Mouse (Mus musculus): Measurements from ENCODE around the gene 1110017D15Rik. TPM values are rescaled to one million over a fixed set of nuclear protein-coding genes. Genes with fewer than 3 reads are reported as not detected.

1110017D15Rik gene
- polyA plus RNA-seq (2012; rRNA removed): 0.15 and 0.16 TPM in 2 replicates

DNA sequence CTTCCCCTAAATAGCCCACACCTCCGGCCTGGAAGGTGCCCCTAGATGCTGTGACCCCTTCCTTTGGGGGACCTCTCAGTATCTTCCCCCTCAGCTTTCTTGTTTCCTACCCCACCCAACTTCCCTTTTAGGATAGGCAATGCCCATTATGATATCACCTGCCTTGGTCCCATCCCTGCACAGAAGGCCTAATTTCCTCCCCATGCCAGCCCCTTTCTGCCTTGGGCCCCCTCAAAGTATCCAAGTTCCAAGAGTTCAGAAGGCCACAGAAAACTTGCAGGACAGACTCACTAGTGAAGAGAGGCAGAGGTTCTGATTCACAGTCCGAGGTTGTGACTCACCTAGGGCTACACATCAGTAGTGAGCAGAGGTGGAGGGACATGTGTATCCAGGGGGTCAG lies at the start of gene 1110017D15Rik:
Gene 1110017D15Rik, minus strand, starts transcription at position 101 of the 400 bp plus-strand sequence.
- H3K4me1 ChIP-seq (ENCODE audit: control insufficient read depth, insufficient read depth, insufficient read length): no peaks in the 10 kb centered on the region
- no peak within 1 kb of the TSS for H3K4me3 ChIP-seq (ENCODE audit: extremely low read depth, insufficient read depth, insufficient read length)
- no peak within 1 kb of the TSS for H3K27ac ChIP-seq (ENCODE audit: insufficient read depth, low read length)
- TF ChIP-seq POLR2A (IDR thresholded peaks at IDR 0.05; ENCODE audit: low read depth, low read length) (no peak), CTCF (IDR thresholded peaks at IDR 0.05; ENCODE audit: extremely low read depth, insufficient read depth, insufficient read length, insufficient replicate concordance) (no peak)
- H3K27me3 ChIP-seq (ENCODE audit: control insufficient read depth, insufficient read depth, low read length): no peaks in the 10 kb centered on the region
- 88% methylated on average over 2 of the region's 2 CpGs for WGBS
- DNase-seq (ENCODE audit: low read depth in 1 of 2, low spot score in 2 of 2): no peak
- H3K36me3 ChIP-seq (ENCODE audit: control insufficient read depth, insufficient read depth, low read length): peaks cover 2% of the 10 kb centered on the region; the same call in 1 of the 2 replicates

DNA sequence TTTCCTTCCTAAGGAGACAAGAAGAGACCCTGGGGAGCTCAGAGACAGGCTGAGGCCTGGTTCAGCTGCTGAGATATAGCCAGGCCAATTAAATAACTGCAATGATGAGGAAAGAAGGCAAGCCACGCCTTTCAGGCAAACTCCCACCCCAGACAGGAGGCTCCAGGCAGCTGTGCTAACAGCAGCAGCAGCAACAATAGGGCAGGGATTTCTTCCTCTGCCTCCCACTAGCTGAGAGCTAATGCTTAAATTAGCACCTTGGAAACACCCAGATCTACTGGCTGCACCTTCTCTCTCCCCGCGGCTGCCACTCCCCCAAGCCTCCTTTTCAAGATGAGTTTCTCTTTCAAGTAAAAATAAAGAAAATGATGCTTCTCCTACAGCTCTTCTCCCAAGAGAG lies 49.0 kb upstream of the 1110017D15Rik start:
- Histone ChIP-seq H3K27me3 (ENCODE audit: control insufficient read depth, insufficient read depth, low read length) (no peaks in the 10 kb centered on the region), H3K4me3 (ENCODE audit: extremely low read depth, insufficient read depth, insufficient read length) (no peak overlapping the region), H3K36me3 (ENCODE audit: control insufficient read depth, insufficient read depth, low read length) (no peaks in the 10 kb centered on the region), H3K4me1 (ENCODE audit: control insufficient read depth, insufficient read depth, insufficient read length) (no peaks in the 10 kb centered on the region; the same call in 1 of the 2 replicates), H3K27ac (ENCODE audit: insufficient read depth, low read length) (no peak overlapping the region)
- DNase-seq (ENCODE audit: low read depth in 1 of 2, low spot score in 2 of 2): no peak
- no peak for TF ChIP-seq POLR2A (IDR thresholded peaks at IDR 0.05; ENCODE audit: low read depth, low read length)
- no peak for TF ChIP-seq CTCF (IDR thresholded peaks at IDR 0.05; ENCODE audit: extremely low read depth, insufficient read depth, insufficient read length, insufficient replicate concordance)
- WGBS: 82% methylated on average over 3 of the region's 3 CpGs

GRCm38 (mm10) chr4:41563297-41563696 lies 46.2 kb upstream of the 1110017D15Rik start:
- no peak for TF ChIP-seq CTCF (IDR thresholded peaks at IDR 0.05; ENCODE audit: extremely low read depth, insufficient read depth, insufficient read length, insufficient replicate concordance)
- TF ChIP-seq POLR2A (IDR thresholded peaks at IDR 0.05; ENCODE audit: low read depth, low read length): no peak
- Histone ChIP-seq H3K36me3 (ENCODE audit: control insufficient read depth, insufficient read depth, low read length) (no peaks in the 10 kb centered on the region), H3K4me1 (ENCODE audit: control insufficient read depth, insufficient read depth, insufficient read length) (no peaks in the 10 kb centered on the region; the same call in 1 of the 2 replicates), H3K4me3 (ENCODE audit: extremely low read depth, insufficient read depth, insufficient read length) (no peak overlapping the region), H3K27ac (ENCODE audit: insufficient read depth, low read length) (no peak overlapping the region), H3K27me3 (ENCODE audit: control insufficient read depth, insufficient read depth, low read length) (no peaks in the 10 kb centered on the region)
- WGBS: 76% methylated on average over 5 of the region's 5 CpGs
- DNase-seq (ENCODE audit: low read depth in 1 of 2, low spot score in 2 of 2): no peak

- 74% methylated on average over 3 of the region's 3 CpGs for WGBS
These were observed 40.0 kb upstream of the 1110017D15Rik start for GRCm38 (mm10) chr4:41557092-41557491.

DNA sequence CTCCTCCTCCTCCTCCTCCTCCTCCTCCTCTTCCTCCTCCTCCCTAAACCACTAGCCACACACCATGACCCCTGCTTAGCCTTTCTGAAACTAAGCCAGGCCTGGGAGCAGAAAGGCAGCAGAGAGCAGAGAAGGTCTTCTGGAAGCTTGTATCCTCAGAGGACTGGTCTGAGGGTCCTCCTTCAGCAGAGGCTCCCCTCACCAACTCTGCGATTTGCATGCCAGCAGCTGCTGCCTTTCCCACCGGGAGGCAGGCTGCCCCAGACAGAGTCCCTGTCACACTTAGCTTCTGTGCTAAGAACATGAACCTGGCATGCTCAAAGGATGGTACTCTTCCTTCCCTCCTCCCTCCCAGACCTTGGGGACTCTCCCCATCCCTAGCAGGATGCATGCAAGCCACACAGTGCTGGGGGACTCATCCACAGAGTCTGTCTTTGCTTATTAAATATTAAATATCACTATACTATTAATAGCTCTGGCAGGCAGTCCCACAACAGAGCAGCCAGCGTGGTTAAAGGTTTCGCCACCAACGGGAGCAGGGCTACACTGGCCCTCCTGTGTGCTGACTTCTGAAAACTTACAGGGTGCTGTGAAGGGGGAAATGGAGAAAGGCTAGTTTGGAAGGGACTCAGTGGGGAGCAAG lies 39.3 kb upstream of the 1110017D15Rik start:
- no peak overlapping the region; the same call in 1 of the 2 replicates for H3K27ac ChIP-seq (ENCODE audit: insufficient read depth, low read length)
- TF ChIP-seq CTCF (IDR thresholded peaks at IDR 0.05; ENCODE audit: extremely low read depth, insufficient read depth, insufficient read length, insufficient replicate concordance) (no peak), POLR2A (IDR thresholded peaks at IDR 0.05; ENCODE audit: low read depth, low read length) (no peak)
- no peak overlapping the region for H3K4me3 ChIP-seq (ENCODE audit: extremely low read depth, insufficient read depth, insufficient read length)
- peaks cover 4% of the 10 kb centered on the region; the same call in 1 of the 2 replicates for H3K4me1 ChIP-seq (ENCODE audit: control insufficient read depth, insufficient read depth, insufficient read length)
- H3K27me3 ChIP-seq (ENCODE audit: control insufficient read depth, insufficient read depth, low read length): no peaks in the 10 kb centered on the region
- H3K36me3 ChIP-seq (ENCODE audit: control insufficient read depth, insufficient read depth, low read length): no peaks in the 10 kb centered on the region
- no peak for DNase-seq (ENCODE audit: low read depth in 1 of 2, low spot score in 2 of 2)
- WGBS: 40% methylated on average over 5 of the region's 5 CpGs

More at GRCm38 (mm10) chr4:41557092-41557491, 40.0 kb upstream of the 1110017D15Rik start:
- Histone ChIP-seq H3K27me3 (ENCODE audit: control insufficient read depth, insufficient read depth, low read length) (no peaks in the 10 kb centered on the region), H3K27ac (ENCODE audit: insufficient read depth, low read length) (no peak overlapping the region), H3K4me1 (ENCODE audit: control insufficient read depth, insufficient read depth, insufficient read length) (peaks cover 4% of the 10 kb centered on the region; the same call in 1 of the 2 replicates), H3K4me3 (ENCODE audit: extremely low read depth, insufficient read depth, insufficient read length) (no peak overlapping the region), H3K36me3 (ENCODE audit: control insufficient read depth, insufficient read depth, low read length) (no peaks in the 10 kb centered on the region)
- DNase-seq (ENCODE audit: low read depth in 1 of 2, low spot score in 2 of 2): no peak
- no peak for TF ChIP-seq POLR2A (IDR thresholded peaks at IDR 0.05; ENCODE audit: low read depth, low read length)
- TF ChIP-seq CTCF (IDR thresholded peaks at IDR 0.05; ENCODE audit: extremely low read depth, insufficient read depth, insufficient read length, insufficient replicate concordance): no peak

DNA sequence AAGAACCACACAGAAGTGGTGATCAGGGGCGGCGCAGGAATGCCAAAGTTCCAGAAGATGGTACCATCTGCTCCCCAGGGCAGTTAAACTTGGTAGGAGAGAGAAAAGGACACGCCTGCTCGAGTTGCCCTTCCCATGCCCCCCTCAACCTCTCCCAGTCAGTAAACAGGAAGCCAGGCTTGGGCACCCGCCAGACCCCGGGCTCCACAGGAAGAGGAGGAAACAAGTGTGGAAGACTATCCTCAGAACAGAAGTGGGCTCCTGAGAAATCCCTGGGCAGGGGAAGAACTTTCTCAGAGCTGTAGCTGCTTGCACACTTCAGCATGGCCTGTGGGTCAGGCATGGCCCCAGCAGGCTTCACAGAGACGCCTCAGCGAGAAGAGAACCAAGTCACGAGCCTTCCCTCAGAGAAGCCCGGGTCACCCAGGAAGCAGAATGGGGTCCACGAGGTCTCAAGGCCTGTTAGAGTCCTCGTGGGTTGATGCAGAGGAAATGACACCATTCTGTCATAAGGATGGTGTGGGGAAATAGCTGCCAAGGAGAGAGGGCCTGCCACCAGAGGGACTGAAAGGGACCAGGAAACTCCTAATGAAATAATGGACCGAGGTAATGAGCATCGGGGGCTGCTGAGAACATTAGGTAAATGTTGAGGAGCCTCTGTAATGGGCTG lies 38.0 kb upstream of the 1110017D15Rik start:
- Histone ChIP-seq H3K36me3 (ENCODE audit: control insufficient read depth, insufficient read depth, low read length) (no peaks in the 10 kb centered on the region), H3K27me3 (ENCODE audit: control insufficient read depth, insufficient read depth, low read length) (no peaks in the 10 kb centered on the region), H3K27ac (ENCODE audit: insufficient read depth, low read length) (peak overlapping the region; percentile 63; the same call in 1 of the 2 replicates), H3K4me3 (ENCODE audit: extremely low read depth, insufficient read depth, insufficient read length) (no peak overlapping the region), H3K4me1 (ENCODE audit: control insufficient read depth, insufficient read depth, insufficient read length) (peaks cover 4% of the 10 kb centered on the region; the same call in 1 of the 2 replicates)
- TF ChIP-seq POLR2A (IDR thresholded peaks at IDR 0.05; ENCODE audit: low read depth, low read length) (no peak), CTCF (IDR thresholded peaks at IDR 0.05; ENCODE audit: extremely low read depth, insufficient read depth, insufficient read length, insufficient replicate concordance) (peak; percentile 1; the same call in 1 of the 2 replicates)
- WGBS: 18% methylated on average over 14 of the region's 14 CpGs
- DNase-seq (ENCODE audit: low read depth in 1 of 2, low spot score in 2 of 2): peak in 1 of 2 experiments; percentile 15

All from spleen, adult 2 months (tissue).